Mouse (Mus musculus) activated CD4-positive, CD25-positive, alpha-beta regulatory T cell, adult 9 weeks (primary cell): ENCODE measurements around the gene Tsks. TPM values are rescaled to one million over a fixed set of nuclear protein-coding genes. Genes with fewer than 3 reads are reported as not detected.

Experiments
- polyA plus RNA-seq: library from polyadenylated mRNA; unstranded; fragments of 100-300 nt; shearing (Covaris generic); gene quantifications from one replicate; pipeline ENCODE4 v1.2.1, GENCODE M21; 2017

Gene Tsks
- polyA plus RNA-seq: not detected

DNA sequence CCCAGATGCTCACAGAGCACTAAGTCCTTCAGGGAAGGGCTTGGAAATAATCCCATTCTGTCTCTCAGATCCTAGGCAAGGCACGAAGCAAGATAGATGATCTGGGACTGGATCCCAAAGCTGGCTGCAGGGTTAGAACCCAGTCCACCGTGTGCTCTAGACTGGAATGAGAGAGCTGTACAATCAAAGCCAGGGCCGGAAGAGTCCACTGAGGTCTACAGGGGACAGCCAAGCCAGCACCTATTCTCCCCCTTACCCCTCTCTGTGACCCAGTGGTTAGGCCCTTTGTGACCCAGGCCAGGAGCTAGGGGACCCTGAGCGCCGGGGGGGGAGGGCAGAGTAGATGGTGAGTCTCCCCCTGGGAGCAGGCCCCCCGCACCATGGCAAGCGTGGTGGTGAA is at the start of gene Tsks:
Gene Tsks (plus strand): TSS at position 301 of the 400 bp plus-strand sequence.

DNA sequence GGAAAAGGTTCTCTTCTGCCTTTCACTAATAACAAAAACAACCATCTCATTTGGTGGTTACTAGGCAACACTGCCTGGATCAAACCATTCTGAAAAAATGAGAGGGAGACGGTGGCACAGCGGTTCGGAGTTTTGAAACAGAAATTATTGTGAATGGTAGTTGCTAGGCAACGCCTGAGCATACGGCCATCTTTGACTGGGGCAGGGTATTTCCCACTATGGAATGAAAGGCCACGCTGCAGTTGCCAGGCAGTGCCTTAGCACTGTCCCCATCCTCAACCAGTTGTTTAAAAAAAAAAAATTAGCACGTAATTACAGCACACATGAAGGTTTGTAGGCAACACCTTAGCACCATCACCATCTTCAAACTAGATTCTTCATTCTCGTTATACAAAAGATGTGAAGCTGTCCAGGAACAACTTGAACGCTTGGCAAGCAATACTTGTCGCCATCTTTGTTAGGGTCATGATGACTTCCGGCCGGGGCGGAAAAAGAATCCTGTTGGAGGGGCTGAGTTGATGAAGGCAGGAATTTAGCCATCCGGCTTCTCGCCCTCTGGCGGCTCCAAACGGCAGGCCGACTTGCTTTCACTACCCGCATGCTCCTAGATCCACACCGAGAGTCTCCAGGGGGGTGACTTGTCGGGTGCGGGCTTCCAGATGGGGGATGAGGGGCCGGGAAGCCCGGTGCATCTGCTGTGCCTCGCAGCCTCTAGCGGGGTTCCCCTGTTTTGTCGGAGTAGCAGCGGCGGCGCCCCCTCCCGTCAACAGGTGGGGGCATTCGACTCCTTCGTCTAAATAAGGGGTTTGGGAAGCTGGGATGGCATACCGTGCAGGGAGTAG is 47.2 kb upstream of the Tsks start, which contains the start of gene Fuz:
Gene Fuz (plus strand): TSS at position 487 of the 842 bp plus-strand sequence.

DNA sequence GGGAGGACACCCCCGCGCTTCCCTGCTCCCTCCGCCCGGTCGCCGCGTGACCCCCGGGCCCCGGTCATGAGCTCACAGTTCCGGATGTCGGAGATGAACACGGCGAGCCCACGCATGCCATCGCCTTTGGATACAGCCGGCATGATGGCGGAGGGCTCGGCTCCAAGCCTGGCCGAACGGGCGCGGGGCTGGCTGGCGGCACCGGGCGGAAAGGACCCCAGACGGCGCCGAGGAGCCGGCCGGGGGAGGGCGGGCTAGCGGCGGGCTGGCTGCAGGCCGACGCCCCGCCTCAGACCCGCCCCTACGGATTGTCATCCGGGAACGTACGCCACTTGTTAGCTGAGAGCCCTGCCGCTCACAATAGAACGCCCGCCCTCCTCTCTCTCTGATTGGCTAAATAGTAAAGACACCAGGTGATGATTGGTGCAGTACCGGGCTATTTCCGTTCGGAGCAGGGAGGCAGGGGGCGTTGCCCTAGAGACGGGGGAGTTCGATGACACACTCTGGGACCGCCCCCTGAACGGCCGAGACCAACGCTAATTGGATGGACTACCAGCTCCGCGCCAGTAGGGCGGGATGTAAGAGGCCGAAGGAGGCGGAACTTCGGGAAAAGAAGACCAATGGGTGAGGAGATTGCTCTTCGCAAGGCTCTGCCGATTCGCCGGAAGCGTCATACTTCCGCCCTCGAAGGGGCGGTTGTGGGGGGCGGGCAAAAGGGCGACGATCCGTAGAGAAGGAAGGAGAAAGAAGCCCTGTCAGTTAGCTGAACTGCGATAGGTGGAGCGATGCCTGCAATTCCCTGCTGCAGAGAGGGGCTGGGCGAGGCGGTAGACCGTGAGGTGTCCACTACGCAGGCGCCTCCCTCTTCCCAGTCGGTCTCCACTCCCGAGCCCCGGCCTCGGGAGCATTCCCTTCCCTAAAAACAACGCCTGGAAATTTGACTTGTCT is 13.5 kb upstream of the Tsks start, which contains the start of gene Ap2a1:
Gene Ap2a1 (minus strand): TSS at position 293 of the 948 bp plus-strand sequence.

DNA sequence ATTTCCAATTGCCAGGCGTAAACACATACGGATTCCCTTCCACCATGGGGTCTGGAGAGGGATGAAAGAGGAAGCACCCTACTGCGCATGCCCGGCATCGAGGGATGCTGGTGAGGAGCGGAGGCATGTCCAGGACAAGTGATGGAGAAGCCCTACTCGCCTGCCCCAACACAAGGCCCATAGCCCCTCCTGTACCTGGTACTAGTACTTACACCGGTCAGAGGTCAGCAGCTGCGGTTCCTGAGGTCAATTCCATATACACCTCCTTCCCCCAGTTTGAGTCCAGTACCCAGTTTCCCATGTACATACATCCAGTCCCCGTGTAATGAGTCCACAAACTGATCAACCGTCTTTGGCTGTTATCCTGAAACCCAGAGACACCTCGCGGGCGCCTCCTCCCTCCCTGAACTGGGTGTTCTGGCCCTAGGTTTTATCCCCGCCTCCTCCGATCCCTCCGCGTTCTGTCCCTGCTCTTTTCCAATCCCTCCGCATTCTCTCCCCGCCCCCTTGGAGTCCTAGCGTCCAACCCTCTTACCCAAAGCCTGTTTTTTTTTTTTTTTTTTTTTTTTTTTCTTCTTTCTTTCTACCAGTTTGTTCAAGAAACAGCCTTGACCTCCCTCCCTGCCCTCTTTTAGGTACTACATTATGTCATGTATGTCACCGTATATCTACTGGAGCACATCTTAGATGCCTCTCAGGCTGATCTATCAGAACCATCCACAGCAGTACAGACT is 31.5 kb downstream of the Tsks start, which contains the start of gene Cpt1c:
Gene Cpt1c (minus strand): TSS at position 469 of the 734 bp plus-strand sequence.

DNA sequence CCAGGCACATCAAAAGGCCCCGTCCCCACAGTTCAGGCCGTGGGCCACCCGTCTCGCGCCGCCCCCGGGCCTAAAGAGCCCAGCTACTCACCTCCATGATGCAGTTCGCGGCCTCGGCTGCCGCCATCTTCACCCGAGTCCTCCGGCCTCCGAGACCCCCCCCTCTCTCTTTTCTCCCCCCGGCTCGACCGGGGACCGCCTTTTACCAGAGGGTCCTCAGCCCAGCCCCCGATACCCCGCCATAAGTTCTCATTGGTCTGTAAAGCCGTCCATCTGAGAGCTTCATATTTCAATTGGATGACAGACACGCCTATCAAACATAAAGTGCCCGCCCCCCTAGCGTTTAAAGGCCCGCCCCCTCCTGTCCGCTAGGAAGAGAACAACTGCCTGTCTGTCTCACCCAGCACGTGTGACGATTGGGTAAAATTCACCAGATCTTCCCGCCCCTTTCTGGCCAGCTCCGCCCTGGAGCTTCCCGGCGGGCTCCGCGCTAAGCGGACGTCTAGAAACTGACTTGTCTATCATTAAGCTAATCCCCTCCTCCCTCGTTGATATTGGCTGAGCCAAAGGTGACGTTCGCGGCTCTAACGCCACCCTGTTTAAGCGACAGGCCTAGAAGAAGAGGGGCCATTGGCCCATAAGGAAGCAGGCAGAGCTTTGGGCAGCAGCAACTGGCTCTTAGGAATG is 43.3 kb downstream of the Tsks start, which contains the start of gene Prmt1:
Gene Prmt1 (minus strand): TSS at position 377 of the 687 bp plus-strand sequence.

DNA sequence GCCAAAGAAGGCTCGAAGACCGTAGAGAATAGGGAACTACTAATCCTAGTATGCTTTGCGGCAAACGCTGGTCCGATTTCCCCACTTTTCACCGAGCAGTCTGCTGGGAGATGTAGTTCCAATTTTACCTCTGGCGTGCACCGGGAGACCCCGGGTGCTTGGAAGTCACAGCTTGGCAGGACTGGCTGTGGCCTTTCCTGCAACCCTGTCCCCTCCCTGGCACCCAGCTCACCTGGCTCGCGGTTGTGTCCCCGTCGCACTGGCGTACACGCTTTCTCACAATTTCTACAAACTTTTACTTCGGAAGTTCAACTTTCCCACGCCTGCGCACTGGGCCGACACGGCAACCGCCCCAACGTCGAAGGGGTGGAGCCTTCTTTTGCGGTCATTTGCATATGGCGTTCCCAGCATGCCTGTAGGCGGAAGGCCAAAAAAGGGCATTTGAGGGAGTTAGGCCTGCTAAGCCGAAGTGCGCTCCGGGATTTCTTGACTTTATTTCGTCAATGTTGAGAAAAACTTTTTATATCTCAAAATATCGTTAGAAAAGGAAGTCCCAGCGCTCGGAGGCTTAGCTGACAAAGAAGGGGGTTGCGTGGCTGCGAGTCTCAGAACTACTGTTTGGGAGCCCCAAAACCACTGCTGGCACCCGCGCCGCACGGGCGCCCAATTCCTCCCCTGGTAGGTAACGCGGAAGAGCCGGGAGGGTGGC is 54.4 kb downstream of the Tsks start, which contains the start of gene Irf3:
Gene Irf3 (plus strand): TSS at position 418 of the 709 bp plus-strand sequence.

DNA sequence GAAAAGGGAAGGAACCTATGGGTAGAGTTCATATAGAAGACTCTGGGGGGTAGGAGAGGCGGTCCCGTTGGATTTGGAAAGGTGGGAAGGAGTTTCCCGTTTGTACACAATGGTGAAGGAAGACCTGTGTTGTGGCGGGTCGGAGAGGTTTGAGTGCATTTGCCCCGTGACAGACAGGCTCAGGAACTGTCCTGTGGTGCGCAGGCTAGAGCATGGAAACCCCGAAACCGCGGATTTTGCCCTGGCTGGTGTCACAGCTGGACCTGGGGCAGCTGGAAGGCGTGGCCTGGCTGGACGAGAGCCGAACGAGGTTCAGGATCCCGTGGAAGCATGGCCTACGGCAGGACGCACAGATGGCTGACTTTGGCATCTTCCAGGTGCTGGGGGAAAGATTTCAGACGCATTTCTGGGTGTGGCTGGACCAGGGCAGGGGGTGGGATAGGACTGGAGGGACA is 55.5 kb downstream of the Tsks start, which contains the start of gene Bcl2l12:
Gene Bcl2l12 (minus strand): TSS at position 212 of the 455 bp plus-strand sequence.

Other genes with a start within 250 kb of the Tsks start
- gene Izumo2, start 234.5 kb upstream of the Tsks start, polyA plus RNA-seq: not detected
- gene Vrk3, start 194.8 kb upstream of the Tsks start, polyA plus RNA-seq: 111 TPM
- gene Zfp473, start 192.2 kb upstream of the Tsks start, polyA plus RNA-seq: 0.57 TPM
- gene Nup62, start 127.1 kb upstream of the Tsks start, polyA plus RNA-seq: 61.7 TPM
- 2.9 TPM for gene Il4i1, start 126.8 kb upstream of the Tsks start, polyA plus RNA-seq
- 0.42 TPM for gene Atf5, start 126.5 kb upstream of the Tsks start, polyA plus RNA-seq
- 17.3 TPM for gene Akt1s1, start 94.2 kb upstream of the Tsks start, polyA plus RNA-seq
- gene Tbc1d17, start 94.1 kb upstream of the Tsks start, polyA plus RNA-seq: 97.4 TPM
- 93.3 TPM for gene Pnkp, start 86.1 kb upstream of the Tsks start, polyA plus RNA-seq
- gene Ptov1, start 73.4 kb upstream of the Tsks start, polyA plus RNA-seq: 9.7 TPM
- gene Med25, start 50.5 kb upstream of the Tsks start, polyA plus RNA-seq: 40.3 TPM
- gene Fuz, start 47.1 kb upstream of the Tsks start, polyA plus RNA-seq: 48.2 TPM
- 33.7 TPM for gene Ap2a1, start 13.7 kb upstream of the Tsks start, polyA plus RNA-seq
- 0.42 TPM for gene Cpt1c, start 31.6 kb downstream of the Tsks start, polyA plus RNA-seq
- 182 TPM for gene Prmt1, start 43.4 kb downstream of the Tsks start, polyA plus RNA-seq
- gene Irf3, start 54.4 kb downstream of the Tsks start, polyA plus RNA-seq: 257 TPM
- gene Bcl2l12, start 55.5 kb downstream of the Tsks start, polyA plus RNA-seq: 32.8 TPM
- 30.0 TPM for gene Scaf1, start 73.2 kb downstream of the Tsks start, polyA plus RNA-seq
- gene Rras, start 74.8 kb downstream of the Tsks start, polyA plus RNA-seq: 8.7 TPM
- gene Prr12, start 109.7 kb downstream of the Tsks start, polyA plus RNA-seq: 4.7 TPM
- 126 TPM for gene Nosip, start 119.2 kb downstream of the Tsks start, polyA plus RNA-seq
- 3.9 TPM for gene Prrg2, start 119.5 kb downstream of the Tsks start, polyA plus RNA-seq
- 124 TPM for gene Rcn3, start 149.0 kb downstream of the Tsks start, polyA plus RNA-seq
- 6.3 TPM for gene Fcgrt, start 160.6 kb downstream of the Tsks start, polyA plus RNA-seq
- gene Rps11, start 181.2 kb downstream of the Tsks start, polyA plus RNA-seq: 3,104 TPM
- gene Rpl13a, start 185.6 kb downstream of the Tsks start, polyA plus RNA-seq: 2,649 TPM
- not detected for gene Gm45713, start 193.0 kb downstream of the Tsks start, polyA plus RNA-seq
- gene Flt3l, start 193.2 kb downstream of the Tsks start, polyA plus RNA-seq: 220 TPM
- gene Pih1d1, start 211.1 kb downstream of the Tsks start, polyA plus RNA-seq: 55.1 TPM
- 64.8 TPM for gene Aldh16a1, start 211.4 kb downstream of the Tsks start, polyA plus RNA-seq
- not detected for gene Slc17a7, start 220.7 kb downstream of the Tsks start, polyA plus RNA-seq
- not detected for gene Gfy, start 236.4 kb downstream of the Tsks start, polyA plus RNA-seq
- not detected for gene Pth2, start 237.8 kb downstream of the Tsks start, polyA plus RNA-seq